In the genomic region with DNA sequence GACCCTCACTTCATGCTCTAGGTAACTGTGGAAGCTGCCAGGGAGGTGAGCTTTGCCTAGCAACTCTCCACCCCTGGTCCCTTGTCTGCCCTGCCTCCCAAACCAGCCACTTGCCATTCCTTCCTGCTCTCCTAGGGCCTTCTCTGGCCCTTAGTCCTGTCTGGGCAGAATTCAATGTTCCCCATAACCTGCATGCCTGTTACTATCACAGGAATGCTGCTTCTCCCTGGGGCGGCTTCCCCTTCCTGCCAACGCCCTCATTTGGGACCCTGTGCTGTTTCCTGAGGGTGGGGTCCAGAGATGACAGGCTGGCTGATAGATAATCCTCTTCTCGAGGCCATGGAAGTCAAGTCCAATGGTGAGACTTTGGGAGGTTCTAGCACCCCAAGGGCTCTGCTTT, we compare ENCODE assay signal across 17 mouse cellular contexts. TPM values are rescaled to one million over a fixed set of nuclear protein-coding genes. Genes with fewer than 3 reads are reported as not detected.
A peak's percentile ranks its signal among the peaks of the same experiment; 100 is the strongest.
DNase-seq lines count a peak whose midpoint lies in the region; ATAC-seq and TF ChIP-seq lines count a peak whose summit lies in the region.
"Had no signal": no experiment of that assay in that cellular context is flagged by ENCODE, and none has a peak within 500 bp of the region (broad histone marks: within the 10 kb centered on the region; RNA-seq: fewer than 3 reads in every experiment).

No protein-coding gene starts in this region.

- H3K27me3 ChIP-seq in embryonic facial prominence, embryonic 13.5 days: no peaks in the 10 kb centered on the region
- H3K27me3 ChIP-seq in embryonic facial prominence, embryonic 10.5 days (replicated peaks; ENCODE audit: low read depth, poor library complexity, severe bottlenecking): peaks cover 34% of the 10 kb centered on the region
- H3K27me3 ChIP-seq in hindbrain, embryonic 13.5 days: peaks cover 19% of the 10 kb centered on the region
- H3K27me3 ChIP-seq in hindbrain, embryonic 10.5 days (ENCODE audit: insufficient read depth, poor library complexity, severe bottlenecking): peaks cover 45% of the 10 kb centered on the region
- H3K27me3 ChIP-seq in spleen, adult 2 months (ENCODE audit: control insufficient read depth, insufficient read depth, low read length): peaks cover 3% of the 10 kb centered on the region; the same call in 1 of the 2 replicates
- H3K27me3 ChIP-seq: hindbrain, embryonic 15.5 days; Patski had no signal

- H3K9ac ChIP-seq in embryonic facial prominence, embryonic 13.5 days: no peak overlapping the region
- H3K9ac ChIP-seq in hindbrain, embryonic 13.5 days: peak overlapping the region; percentile 49; the same call in 1 of the 2 replicates
- H3K9ac ChIP-seq: hindbrain, embryonic 15.5 days had no signal

- H3K4me1 ChIP-seq in embryonic facial prominence, embryonic 13.5 days: peaks cover 63% of the 10 kb centered on the region
- peaks cover 61% of the 10 kb centered on the region for H3K4me1 ChIP-seq in embryonic facial prominence, embryonic 10.5 days
- H3K4me1 ChIP-seq in hindbrain, embryonic 13.5 days (replicated peaks): peaks cover 46% of the 10 kb centered on the region
- H3K4me1 ChIP-seq in hindbrain, embryonic 10.5 days (replicated peaks): peaks cover 48% of the 10 kb centered on the region
- H3K4me1 ChIP-seq in spleen, adult 2 months (ENCODE audit: control insufficient read depth, insufficient read depth, insufficient read length): no peaks in the 10 kb centered on the region

- H3K4me3 ChIP-seq in embryonic facial prominence, embryonic 13.5 days: no peak overlapping the region
- H3K4me3 ChIP-seq in embryonic facial prominence, embryonic 10.5 days: no peak overlapping the region
- no peak overlapping the region for H3K4me3 ChIP-seq in hindbrain, embryonic 13.5 days
- no peak overlapping the region for H3K4me3 ChIP-seq in hindbrain, embryonic 10.5 days
- no peak overlapping the region for H3K4me3 ChIP-seq in spleen, adult 2 months (ENCODE audit: extremely low read depth, insufficient read depth, insufficient read length)
- H3K4me3 ChIP-seq: erythroblast, embryonic 14.5 days; hindbrain, embryonic 15.5 days had no signal

- DNase-seq in embryonic facial prominence, embryonic 10.5 days (ENCODE audit: low spot score): no peak
- no peak for DNase-seq in hindbrain, embryonic 10.5 days (ENCODE audit: low spot score)
- DNase-seq in spleen, adult 2 months (ENCODE audit: low read depth in 1 of 2, low spot score in 2 of 2): no peak
- no peak for DNase-seq in spleen, postnatal 14 days (ENCODE audit: low spot score in 2 of 2)
- no peak for DNase-seq in embryo, embryonic 10.5 days (ENCODE audit: low spot score)
- DNase-seq in thymus, postnatal 10 days (ENCODE audit: low spot score in 2 of 2): no peak
- DNase-seq: cerebellum, adult 2 months; embryo, embryonic 11 days; gastrocnemius, postnatal 14 days; liver; midbrain, embryonic 14.5 days had no signal

- 67% methylated on average over 3 of the region's 3 CpGs for WGBS in embryonic facial prominence, embryonic 13.5 days
- WGBS in embryonic facial prominence, embryonic 10.5 days: 74% methylated on average over 3 of the region's 3 CpGs
- 87% methylated on average over 3 of the region's 3 CpGs for WGBS in hindbrain, embryonic 13.5 days
- whole genome bisulfite sequencing in hindbrain, embryonic 10.5 days: 83% methylated on average over 3 of the region's 3 CpGs
- WGBS in spleen, adult 2 months: 73% methylated on average over 3 of the region's 3 CpGs

- no peak for TF ChIP-seq CTCF in spleen, adult 2 months (IDR thresholded peaks at IDR 0.05; ENCODE audit: extremely low read depth, insufficient read depth, insufficient read length, insufficient replicate concordance)

- H3K9me3 ChIP-seq in embryonic facial prominence, embryonic 13.5 days: no peaks in the 10 kb centered on the region
- no peaks in the 10 kb centered on the region for H3K9me3 ChIP-seq in embryonic facial prominence, embryonic 10.5 days
- no peaks in the 10 kb centered on the region for H3K9me3 ChIP-seq in hindbrain, embryonic 13.5 days
- H3K9me3 ChIP-seq in hindbrain, embryonic 10.5 days: no peaks in the 10 kb centered on the region
- H3K9me3 ChIP-seq: hindbrain, embryonic 15.5 days had no signal

- peaks cover 38% of the 10 kb centered on the region for H3K36me3 ChIP-seq in embryonic facial prominence, embryonic 13.5 days
- H3K36me3 ChIP-seq in embryonic facial prominence, embryonic 10.5 days (replicated peaks): peaks cover 29% of the 10 kb centered on the region
- peaks cover 22% of the 10 kb centered on the region for H3K36me3 ChIP-seq in hindbrain, embryonic 13.5 days
- peaks cover 28% of the 10 kb centered on the region for H3K36me3 ChIP-seq in hindbrain, embryonic 10.5 days
- no peaks in the 10 kb centered on the region for H3K36me3 ChIP-seq in spleen, adult 2 months (ENCODE audit: control insufficient read depth, insufficient read depth, low read length)
- H3K36me3 ChIP-seq: hindbrain, embryonic 15.5 days had no signal

- no peak for ATAC-seq in embryonic facial prominence, embryonic 13.5 days (ENCODE audit: insufficient number of reproducible peaks, insufficient read depth, low FRiP score, low TSS enrichment, low read depth)
- ATAC-seq in hindbrain, embryonic 13.5 days (ENCODE audit: low FRiP score): no peak
- ATAC-seq: Patski had no signal

- H3K27ac ChIP-seq in embryonic facial prominence, embryonic 13.5 days: peak overlapping the region; percentile 55; the same call in 1 of the 2 replicates
- no peak overlapping the region for H3K27ac ChIP-seq in embryonic facial prominence, embryonic 10.5 days (replicated peaks)
- H3K27ac ChIP-seq in hindbrain, embryonic 13.5 days: no peak overlapping the region
- H3K27ac ChIP-seq in hindbrain, embryonic 10.5 days: no peak overlapping the region
- 0 out of 2 replicates have a peak overlapping the region, but pooled peaks have one; percentile 13 for H3K27ac ChIP-seq in spleen, adult 2 months (ENCODE audit: insufficient read depth, low read length)
- H3K27ac ChIP-seq: hindbrain, embryonic 15.5 days; macrophage had no signal

- H3K4me2 ChIP-seq in embryonic facial prominence, embryonic 13.5 days: no peak overlapping the region
- no peak overlapping the region for H3K4me2 ChIP-seq in hindbrain, embryonic 13.5 days
- H3K4me2 ChIP-seq: hindbrain, embryonic 15.5 days had no signal

- no peak for TF ChIP-seq POLR2A in spleen, adult 2 months (IDR thresholded peaks at IDR 0.05; ENCODE audit: low read depth, low read length)

RNA-seq across cellular contexts. Expression of gene Pwwp2b, which starts 5.2 kb away (rescaled TPM):
- polyA plus RNA-seq in embryonic facial prominence, embryonic 13.5 days (2015; fragmentation: Nextera tagmentation; extraction: Ambion mirVana): 13.7 and 16.0 TPM in 2 replicates
- polyA plus RNA-seq in embryonic facial prominence, embryonic 10.5 days (2016; fragmentation: Nextera tagmentation; extraction: Ambion mirVana): 7.1 and 7.6 TPM in 2 replicates
- polyA plus RNA-seq in hindbrain, embryonic 13.5 days (2015; fragmentation: Nextera tagmentation; extraction: Ambion mirVana): 4.5 and 4.9 TPM in 2 replicates
- polyA plus RNA-seq in hindbrain, embryonic 10.5 days (2016; fragmentation: Nextera tagmentation; extraction: Ambion mirVana): 4.7 and 5.2 TPM in 2 replicates
- 6.4 and 7.6 TPM in 2 replicates for polyA plus RNA-seq in spleen, adult 2 months (2012; rRNA removed)
- polyA plus RNA-seq: erythroblast, embryonic 14.5 days had no signal

RNA-seq across cellular contexts. Expression of gene Stk32c, which starts 40.4 kb away (rescaled TPM):
- polyA plus RNA-seq in embryonic facial prominence, embryonic 13.5 days (2015; fragmentation: Nextera tagmentation; extraction: Ambion mirVana): 0.18 and 0.22 TPM in 2 replicates
- polyA plus RNA-seq in embryonic facial prominence, embryonic 10.5 days (2016; fragmentation: Nextera tagmentation; extraction: Ambion mirVana): 0.10 and 0.12 TPM in 2 replicates
- polyA plus RNA-seq in hindbrain, embryonic 13.5 days (2015; fragmentation: Nextera tagmentation; extraction: Ambion mirVana): 1.1 TPM in 2 replicates
- polyA plus RNA-seq in hindbrain, embryonic 10.5 days (2016; fragmentation: Nextera tagmentation; extraction: Ambion mirVana): 0.35 and 0.60 TPM in 2 replicates
- polyA plus RNA-seq in spleen, adult 2 months (2012; rRNA removed): 7.5 and 9.4 TPM in 2 replicates
- polyA plus RNA-seq: erythroblast, embryonic 14.5 days had no signal

RNA-seq across cellular contexts. Expression of gene Lrrc27, which starts 40.7 kb away (rescaled TPM):
- 2.0 and 2.1 TPM in 2 replicates for polyA plus RNA-seq in embryonic facial prominence, embryonic 13.5 days (2015; fragmentation: Nextera tagmentation; extraction: Ambion mirVana)
- polyA plus RNA-seq in embryonic facial prominence, embryonic 10.5 days (2016; fragmentation: Nextera tagmentation; extraction: Ambion mirVana): 4.4 and 4.6 TPM in 2 replicates
- polyA plus RNA-seq in hindbrain, embryonic 13.5 days (2015; fragmentation: Nextera tagmentation; extraction: Ambion mirVana): 3.5 and 5.0 TPM in 2 replicates
- 4.1 and 4.9 TPM in 2 replicates for polyA plus RNA-seq in hindbrain, embryonic 10.5 days (2016; fragmentation: Nextera tagmentation; extraction: Ambion mirVana)
- polyA plus RNA-seq in spleen, adult 2 months (2012; rRNA removed): 1.8 and 2.3 TPM in 2 replicates
- polyA plus RNA-seq: erythroblast, embryonic 14.5 days had no signal

Comparison
In these comparisons a context has a peak if more than half of its experiments do, and no peak if none do; other contexts are left out.
1. H3K27ac ChIP-seq: peak in embryonic facial prominence, embryonic 13.5 days (single experiment) and spleen, adult 2 months (single experiment); none in embryonic facial prominence, embryonic 10.5 days (single experiment), hindbrain, embryonic 13.5 days (single experiment) and hindbrain, embryonic 10.5 days (single experiment).